Mouse (Mus musculus) stomach, postnatal 0 days (tissue): ENCODE data around the gene Wfdc10. TPM values are rescaled to one million over a fixed set of nuclear protein-coding genes. Genes with fewer than 3 reads are reported as not detected.

Experiments
- ATAC-seq: fragments of 200-750 bp; cut with Nextera tagmentation; 2 replicates; pipeline ENCODE4 v1.8.0; 2017; ENCODE audit not compliant: low FRiP score, low TSS enrichment
- DNase-seq: peaks from one replicate; pipeline ENCODE4 v3.0.0-alpha.2; 2016; ENCODE audit warnings: low spot score
- H3K27ac ChIP-seq: fragments of 300-500 bp; sonication (generic); replicated peaks from 2 replicates; pipeline ENCODE4 v1.5.1; 2014; ENCODE audit warnings: mild to moderate bottlenecking, control low read depth
- H3K27me3 ChIP-seq: fragments of 300-500 bp; sonication (generic); 2 replicates; pipeline ENCODE4 v1.6.1; 2014; ENCODE audit warnings: low read length; ENCODE audit not compliant: control insufficient read depth, insufficient read depth
- H3K36me3 ChIP-seq: fragments of 300-500 bp; sonication (generic); 2 replicates; pipeline ENCODE4 v1.6.1; 2014; ENCODE audit warnings: low read length, mixed read lengths; ENCODE audit not compliant: control insufficient read depth, insufficient read depth
- H3K4me1 ChIP-seq: fragments of 300-500 bp; sonication (generic); replicated peaks from 2 replicates; pipeline ENCODE4 v1.6.1; 2014; ENCODE audit warnings: antibody characterized with exemption; ENCODE audit not compliant: control insufficient read depth, insufficient read depth
- H3K4me2 ChIP-seq: fragments of 300-500 bp; sonication (generic); replicated peaks from 2 replicates; pipeline ENCODE4 v1.6.1; 2014; ENCODE audit warnings: low read depth, mild to moderate bottlenecking, control low read depth, moderate library complexity
- H3K4me3 ChIP-seq: fragments of 300-500 bp; sonication (generic); 2 replicates; pipeline ENCODE4 v1.5.1; 2014; ENCODE audit warnings: low read depth, low read length, control low read depth
- H3K9ac ChIP-seq: fragments of 300-500 bp; sonication (generic); 2 replicates; pipeline ENCODE4 v1.6.1; 2014; ENCODE audit warnings: mild to moderate bottlenecking, low read length, control low read depth, mixed read lengths
- H3K9me3 ChIP-seq: fragments of 300-500 bp; sonication (generic); 2 replicates; pipeline ENCODE4 v1.6.1; 2016; ENCODE audit warnings: low read length; ENCODE audit not compliant: control insufficient read depth
- CTCF ChIP-seq: IDR thresholded peaks from 2 replicates; pipeline ENCODE4 v1.5.1; 2016; ENCODE audit warnings: antibody characterized with exemption, low read depth, mild to moderate bottlenecking, moderate library complexity
- EP300 ChIP-seq: optimal IDR thresholded peaks from 2 replicates; pipeline ENCODE3; 2016; ENCODE audit warnings: antibody characterized with exemption
- WGBS: fragments of 180-500 bp; shearing (Covaris S2); extraction: QIAGEN DNeasy Blood & Tissue Kit; methylation state at CpG from one replicate; pipeline ENCODE4 v1.1.7; 2014; 5-methylcytosine and 5-hydroxymethylcytosine counted together
- polyA plus RNA-seq: library from polyadenylated mRNA; unstranded; fragments of >200 nt; fragmentation: Nextera tagmentation; extraction: Ambion mirVana; gene quantifications from 2 replicates; pipeline ENCODE4 v1.2.1, GENCODE M21; 2015

The Wfdc10 gene
- polyA plus RNA-seq, 1 experiment from 2014 or later = 12.2 TPM

- no peak for ATAC-seq
- Histone ChIP-seq H3K9ac (no peak overlapping the region), H3K4me3 (no peak overlapping the region), H3K27ac (no peak overlapping the region), H3K36me3 (no peaks in the 10 kb centered on the region), H3K9me3 (no peaks in the 10 kb centered on the region), H3K27me3 (no peaks in the 10 kb centered on the region), H3K4me1 (no peaks in the 10 kb centered on the region), H3K4me2 (no peak overlapping the region)
- no peak for DNase-seq
- TF ChIP-seq EP300 = no peak
- peak; percentile 53 for TF ChIP-seq CTCF
- WGBS = 75% methylated on average over 9 of the region's 9 CpGs
Measured at GRCm38 (mm10) chr2:164635266-164635665, 20.6 kb upstream of the Wfdc10 start.

GRCm38 (mm10) chr2:164638696-164639095 lies 17.1 kb upstream of the Wfdc10 start, which contains the start of gene Wfdc16:
Wfdc16 (minus strand) TSS chr2:164638796.
- ATAC-seq (no peak), DNase-seq (no peak)
- TF ChIP-seq CTCF (no peak), EP300 (no peak)
- H3K27ac ChIP-seq = no peak within 1 kb of the TSS
- H3K4me1 ChIP-seq = no peaks in the 10 kb centered on the region
- no peaks in the 10 kb centered on the region for H3K27me3 ChIP-seq
- no peaks in the 10 kb centered on the region for H3K36me3 ChIP-seq
- no peak within 1 kb of the TSS for H3K9ac ChIP-seq
- WGBS = 77% methylated on average over 3 of the region's 3 CpGs
- no peaks in the 10 kb centered on the region for H3K9me3 ChIP-seq
- H3K4me3 ChIP-seq = no peak within 1 kb of the TSS
- H3K4me2 ChIP-seq = no peak within 1 kb of the TSS

- no peak overlapping the region for H3K4me2 ChIP-seq
- no peak overlapping the region for H3K9ac ChIP-seq
- no peaks in the 10 kb centered on the region for H3K9me3 ChIP-seq
- DNase-seq (no peak), ATAC-seq (no peak)
- H3K27ac ChIP-seq = no peak overlapping the region
- no peak for TF ChIP-seq EP300
- TF ChIP-seq CTCF = no peak
- H3K4me3 ChIP-seq = no peak overlapping the region
- 67% methylated on average over 7 of the region's 7 CpGs for WGBS
- H3K4me1 ChIP-seq = no peaks in the 10 kb centered on the region
- H3K27me3 ChIP-seq = no peaks in the 10 kb centered on the region
- H3K36me3 ChIP-seq = no peaks in the 10 kb centered on the region
Measured at GRCm38 (mm10) chr2:164641129-164641528, 14.7 kb upstream of the Wfdc10 start.

- Histone ChIP-seq H3K27me3 (no peaks in the 10 kb centered on the region), H3K4me1 (no peaks in the 10 kb centered on the region), H3K9me3 (no peaks in the 10 kb centered on the region), H3K36me3 (no peaks in the 10 kb centered on the region), H3K9ac (no peak overlapping the region), H3K4me3 (no peak overlapping the region), H3K27ac (no peak overlapping the region), H3K4me2 (no peak overlapping the region)
- TF ChIP-seq CTCF (no peak), EP300 (no peak)
- ATAC-seq (no peak), DNase-seq (no peak)
- WGBS = 70% methylated on average over 13 of the region's 13 CpGs
Measured at GRCm38 (mm10) chr2:164641881-164642673, 13.8 kb upstream of the Wfdc10 start.

- no peak within 1 kb of the TSS for H3K4me3 ChIP-seq
- no peak within 1 kb of the TSS for H3K27ac ChIP-seq
- no peaks in the 10 kb centered on the region for H3K4me1 ChIP-seq
- ATAC-seq = no peak
- no peak within 1 kb of the TSS for H3K9ac ChIP-seq
- H3K36me3 ChIP-seq = no peaks in the 10 kb centered on the region
- no peak within 1 kb of the TSS for H3K4me2 ChIP-seq
- H3K9me3 ChIP-seq = no peaks in the 10 kb centered on the region
- WGBS = 82% methylated on average over 9 of the region's 9 CpGs
- DNase-seq = no peak
- no peak for TF ChIP-seq CTCF
- no peak for TF ChIP-seq EP300
- no peaks in the 10 kb centered on the region for H3K27me3 ChIP-seq
Measured at GRCm38 (mm10) chr2:164656483-164656882, 637 bp downstream of the Wfdc10 start, which contains the start of gene Wfdc9. Wfdc9 (minus strand) TSS chr2:164656583.

- H3K4me3 ChIP-seq = no peak overlapping the region
- no peaks in the 10 kb centered on the region for H3K36me3 ChIP-seq
- H3K9ac ChIP-seq = no peak overlapping the region
- WGBS = 89% methylated on average over 7 of the region's 7 CpGs
- no peaks in the 10 kb centered on the region for H3K9me3 ChIP-seq
- no peak overlapping the region for H3K4me2 ChIP-seq
- H3K27me3 ChIP-seq = no peaks in the 10 kb centered on the region
- no peaks in the 10 kb centered on the region for H3K4me1 ChIP-seq
- no peak for ATAC-seq
- TF ChIP-seq CTCF (no peak), EP300 (no peak)
- H3K27ac ChIP-seq = no peak overlapping the region
- no peak for DNase-seq
Measured at GRCm38 (mm10) chr2:164664851-164665250, 9.0 kb downstream of the Wfdc10 start.
